Mouse (Mus musculus) Muller cell, postnatal 12 days (primary cell): ENCODE measurements around the gene Mtmr14.

ENCODE experiments used
- DNase-seq: peaks from one replicate; pipeline ENCODE4 v3.0.0-alpha.2; 2015; ENCODE audit errors: inconsistent ontology term

The Mtmr14 gene

GRCm38 (mm10) chr6:113281676-113282075 is 44.0 kb downstream of the Mtmr14 start:
- DNase-seq, result no peak

GRCm38 (mm10) chr6:113282101-113282802 is 44.6 kb downstream of the Mtmr14 start, which contains the start of gene Cpne9:
TSS of gene Cpne9 (plus strand) at chr6:113282307.
- peak; percentile 64 for DNase-seq

- DNase-seq, result no peak
Measured at GRCm38 (mm10) chr6:113282969-113283368, 45.3 kb downstream of the Mtmr14 start.

- no peak for DNase-seq
Measured at GRCm38 (mm10) chr6:113283500-113283899, 45.9 kb downstream of the Mtmr14 start.

- DNase-seq, result no peak
Measured at GRCm38 (mm10) chr6:113284931-113285330, 47.3 kb downstream of the Mtmr14 start.

GRCm38 (mm10) chr6:113286316-113286715 is 48.7 kb downstream of the Mtmr14 start:
- DNase-seq, result no peak

- DNase-seq, result no peak
Measured at GRCm38 (mm10) chr6:113287236-113287635, 49.6 kb downstream of the Mtmr14 start.

- no peak for DNase-seq
Measured at GRCm38 (mm10) chr6:113289346-113289745, 51.7 kb downstream of the Mtmr14 start.

GRCm38 (mm10) chr6:113290346-113290745 is 52.7 kb downstream of the Mtmr14 start:
- DNase-seq, result no peak

- DNase-seq, result no peak
Measured at GRCm38 (mm10) chr6:113292938-113293337, 55.3 kb downstream of the Mtmr14 start.

- no peak for DNase-seq
Measured at GRCm38 (mm10) chr6:113296046-113296445, 58.4 kb downstream of the Mtmr14 start.

GRCm38 (mm10) chr6:113296639-113297038 is 59.0 kb downstream of the Mtmr14 start:
- DNase-seq, result no peak

- DNase-seq, result no peak
Measured at GRCm38 (mm10) chr6:113301350-113301749, 63.7 kb downstream of the Mtmr14 start.

- DNase-seq, result peak; percentile 24
Measured at GRCm38 (mm10) chr6:113302258-113302657, 64.6 kb downstream of the Mtmr14 start.

- peak; percentile 100 for DNase-seq
Measured at GRCm38 (mm10) chr6:113306322-113306985, 68.8 kb downstream of the Mtmr14 start.

- no peak for DNase-seq
Measured at GRCm38 (mm10) chr6:113306986-113307349, 69.3 kb downstream of the Mtmr14 start, which contains the start of gene Brpf1. TSS of gene Brpf1 (plus strand) at chr6:113307137.

GRCm38 (mm10) chr6:113307481-113308121 is 70.0 kb downstream of the Mtmr14 start:
- peak; percentile 63 for DNase-seq

- peak; percentile 81 for DNase-seq
Measured at GRCm38 (mm10) chr6:113308141-113308540, 70.5 kb downstream of the Mtmr14 start.

- no peak for DNase-seq
Measured at GRCm38 (mm10) chr6:113315972-113316371, 78.3 kb downstream of the Mtmr14 start.

GRCm38 (mm10) chr6:113326533-113327315 is 89.1 kb downstream of the Mtmr14 start, which contains the start of gene Ogg1:
TSS of gene Ogg1 (plus strand) at chr6:113326972.
- DNase-seq, result peak; percentile 99

- DNase-seq, result no peak
Measured at GRCm38 (mm10) chr6:113329396-113329795, 91.8 kb downstream of the Mtmr14 start.

- no peak for DNase-seq
Measured at GRCm38 (mm10) chr6:113330547-113330946, 92.9 kb downstream of the Mtmr14 start.
